Mouse (Mus musculus): ENCODE measurements around the gene Sh3d21. TPM values are rescaled to one million over a fixed set of nuclear protein-coding genes. Genes with fewer than 3 reads are reported as not detected.

Sh3d21 gene
- polyA plus RNA-seq, 1 experiment from 2014 or later, result 2.1 TPM

- 64% methylated on average over 4 of the region's 4 CpGs for WGBS
- Histone ChIP-seq H3K27me3 (replicated peaks) (no peaks in the 10 kb centered on the region), H3K4me3 (no peak overlapping the region), H3K9ac (no peak overlapping the region), H3K36me3 (peaks cover 32% of the 10 kb centered on the region), H3K4me2 (replicated peaks) (peak overlapping the region; percentile 99), H3K4me1 (peaks cover 11% of the 10 kb centered on the region), H3K9me3 (no peaks in the 10 kb centered on the region), H3K27ac (no peak overlapping the region)
- ATAC-seq (ENCODE audit: low FRiP score, low read depth), result no peak
Measured at GRCm38 (mm10) chr4:126163685-126164084, 394 bp upstream of the Sh3d21 start.

- no peaks in the 10 kb centered on the region for H3K27me3 ChIP-seq (replicated peaks)
- no peaks in the 10 kb centered on the region for H3K9me3 ChIP-seq
- peaks cover 23% of the 10 kb centered on the region for H3K36me3 ChIP-seq
- H3K4me2 ChIP-seq (replicated peaks), result peak overlapping the region; percentile 99
- WGBS, result under 1% methylated on average over 44 of the region's 44 CpGs
- H3K27ac ChIP-seq, result no peak overlapping the region
- peaks cover 11% of the 10 kb centered on the region for H3K4me1 ChIP-seq
- peak overlapping the region; percentile 54 for H3K4me3 ChIP-seq
- peak overlapping the region; percentile 70 for H3K9ac ChIP-seq
- peak; percentile 89 for ATAC-seq (ENCODE audit: low FRiP score, low read depth)
Measured at GRCm38 (mm10) chr4:126162544-126163066, 686 bp downstream of the Sh3d21 start.

GRCm38 (mm10) chr4:126161986-126162385 is 1.3 kb downstream of the Sh3d21 start:
- Histone ChIP-seq H3K27ac (no peak overlapping the region), H3K36me3 (peaks cover 16% of the 10 kb centered on the region), H3K9me3 (no peaks in the 10 kb centered on the region), H3K4me2 (replicated peaks) (peak overlapping the region; percentile 99), H3K4me1 (peaks cover 11% of the 10 kb centered on the region), H3K4me3 (no peak overlapping the region), H3K27me3 (replicated peaks) (no peaks in the 10 kb centered on the region), H3K9ac (0 out of 2 replicates have a peak overlapping the region, but pooled peaks have one; percentile 70)
- no peak; the same call in 1 of the 2 replicates for ATAC-seq (ENCODE audit: low FRiP score, low read depth)
- 74% methylated on average over 9 of the region's 9 CpGs for WGBS

GRCm38 (mm10) chr4:126161456-126161855 is 1.8 kb downstream of the Sh3d21 start:
- WGBS, result 88% methylated on average over 6 of the region's 6 CpGs
- ATAC-seq (ENCODE audit: low FRiP score, low read depth), result no peak

GRCm38 (mm10) chr4:126160981-126161380 is 2.3 kb downstream of the Sh3d21 start:
- no peak overlapping the region for H3K4me2 ChIP-seq (replicated peaks)
- WGBS, result 92% methylated on average over 8 of the region's 8 CpGs
- H3K4me1 ChIP-seq, result peaks cover 11% of the 10 kb centered on the region
- H3K27me3 ChIP-seq (replicated peaks), result no peaks in the 10 kb centered on the region
- ATAC-seq (ENCODE audit: low FRiP score, low read depth), result no peak
- H3K9ac ChIP-seq, result no peak overlapping the region
- no peaks in the 10 kb centered on the region for H3K9me3 ChIP-seq
- peaks cover 6% of the 10 kb centered on the region for H3K36me3 ChIP-seq
- H3K4me3 ChIP-seq, result no peak overlapping the region
- H3K27ac ChIP-seq, result no peak overlapping the region

More at GRCm38 (mm10) chr4:126161456-126161855, 1.8 kb downstream of the Sh3d21 start:
- H3K9ac ChIP-seq, result no peak overlapping the region
- H3K4me1 ChIP-seq, result peaks cover 11% of the 10 kb centered on the region
- H3K36me3 ChIP-seq, result peaks cover 11% of the 10 kb centered on the region
- H3K27ac ChIP-seq, result no peak overlapping the region
- no peaks in the 10 kb centered on the region for H3K27me3 ChIP-seq (replicated peaks)
- no peak overlapping the region for H3K4me3 ChIP-seq
- no peak overlapping the region for H3K4me2 ChIP-seq (replicated peaks)
- H3K9me3 ChIP-seq, result no peaks in the 10 kb centered on the region

GRCm38 (mm10) chr4:126159455-126159854 is 3.8 kb downstream of the Sh3d21 start:
- H3K4me1 ChIP-seq, result peaks cover 11% of the 10 kb centered on the region
- no peaks in the 10 kb centered on the region for H3K36me3 ChIP-seq
- no peak overlapping the region for H3K9ac ChIP-seq
- H3K27ac ChIP-seq, result no peak overlapping the region
- ATAC-seq (ENCODE audit: low FRiP score, low read depth), result no peak
- H3K4me3 ChIP-seq, result no peak overlapping the region
- 77% methylated on average over 7 of the region's 8 CpGs for WGBS
- H3K9me3 ChIP-seq, result no peaks in the 10 kb centered on the region
- H3K27me3 ChIP-seq (replicated peaks), result no peaks in the 10 kb centered on the region
- H3K4me2 ChIP-seq (replicated peaks), result no peak overlapping the region

- H3K4me3 ChIP-seq, result no peak overlapping the region
- H3K36me3 ChIP-seq, result no peaks in the 10 kb centered on the region
- 89% methylated on average over 6 of the region's 6 CpGs for WGBS
- no peaks in the 10 kb centered on the region for H3K27me3 ChIP-seq (replicated peaks)
- no peaks in the 10 kb centered on the region for H3K9me3 ChIP-seq
- no peak overlapping the region for H3K4me2 ChIP-seq (replicated peaks)
- no peak for ATAC-seq (ENCODE audit: low FRiP score, low read depth)
- no peaks in the 10 kb centered on the region for H3K4me1 ChIP-seq
- H3K27ac ChIP-seq, result no peak overlapping the region
- no peak overlapping the region for H3K9ac ChIP-seq
Measured at GRCm38 (mm10) chr4:126157562-126157961, 5.7 kb downstream of the Sh3d21 start.

GRCm38 (mm10) chr4:126156617-126157016 is 6.7 kb downstream of the Sh3d21 start:
- ATAC-seq (ENCODE audit: low FRiP score, low read depth), result no peak
- H3K9me3 ChIP-seq, result no peaks in the 10 kb centered on the region
- H3K27me3 ChIP-seq (replicated peaks), result no peaks in the 10 kb centered on the region
- 59% methylated on average over 5 of the region's 5 CpGs for WGBS
- no peak overlapping the region for H3K4me2 ChIP-seq (replicated peaks)
- no peak overlapping the region for H3K9ac ChIP-seq
- H3K27ac ChIP-seq, result no peak overlapping the region
- no peaks in the 10 kb centered on the region for H3K4me1 ChIP-seq
- H3K36me3 ChIP-seq, result no peaks in the 10 kb centered on the region
- no peak overlapping the region for H3K4me3 ChIP-seq

- no peak for ATAC-seq (ENCODE audit: low FRiP score, low read depth)
- Histone ChIP-seq H3K27me3 (replicated peaks) (no peaks in the 10 kb centered on the region), H3K4me1 (no peaks in the 10 kb centered on the region), H3K9ac (no peak overlapping the region), H3K4me2 (replicated peaks) (no peak overlapping the region), H3K4me3 (no peak overlapping the region), H3K9me3 (no peaks in the 10 kb centered on the region), H3K36me3 (no peaks in the 10 kb centered on the region), H3K27ac (0 out of 2 replicates have a peak overlapping the region, but pooled peaks have one; percentile 20)
- WGBS, result 56% methylated on average over 2 of the region's 2 CpGs
Measured at GRCm38 (mm10) chr4:126155869-126156268, 7.4 kb downstream of the Sh3d21 start.

- Histone ChIP-seq H3K36me3 (no peaks in the 10 kb centered on the region), H3K9ac (no peak overlapping the region), H3K27me3 (replicated peaks) (peaks cover 2% of the 10 kb centered on the region; the same call in 1 of the 2 replicates), H3K4me2 (replicated peaks) (no peak overlapping the region), H3K4me1 (no peaks in the 10 kb centered on the region), H3K4me3 (no peak overlapping the region), H3K9me3 (no peaks in the 10 kb centered on the region), H3K27ac (0 out of 2 replicates have a peak overlapping the region, but pooled peaks have one; percentile 20)
- 68% methylated on average over 4 of the region's 4 CpGs for WGBS
- ATAC-seq (ENCODE audit: low FRiP score, low read depth), result no peak
Measured at GRCm38 (mm10) chr4:126155183-126155582, 8.1 kb downstream of the Sh3d21 start.

GRCm38 (mm10) chr4:126152864-126153263 is 10.4 kb downstream of the Sh3d21 start:
- Histone ChIP-seq H3K4me2 (replicated peaks) (no peak overlapping the region), H3K9ac (no peak overlapping the region), H3K27me3 (replicated peaks) (peaks cover 25% of the 10 kb centered on the region), H3K4me1 (peaks cover 9% of the 10 kb centered on the region), H3K4me3 (no peak overlapping the region), H3K27ac (no peak overlapping the region), H3K36me3 (no peaks in the 10 kb centered on the region), H3K9me3 (no peaks in the 10 kb centered on the region)
- no peak for ATAC-seq (ENCODE audit: low FRiP score, low read depth)
- 62% methylated on average over 14 of the region's 14 CpGs for WGBS

GRCm38 (mm10) chr4:126151701-126152440 is 11.4 kb downstream of the Sh3d21 start:
- Histone ChIP-seq H3K4me1 (peaks cover 9% of the 10 kb centered on the region), H3K4me2 (replicated peaks) (no peak overlapping the region), H3K36me3 (no peaks in the 10 kb centered on the region), H3K9ac (no peak overlapping the region), H3K4me3 (no peak overlapping the region), H3K27ac (no peak overlapping the region), H3K9me3 (no peaks in the 10 kb centered on the region), H3K27me3 (replicated peaks) (peaks cover 31% of the 10 kb centered on the region)
- WGBS, result 86% methylated on average over 16 of the region's 16 CpGs
- ATAC-seq (ENCODE audit: low FRiP score, low read depth), result no peak
